Mouse (Mus musculus) layer of hippocampus, adult 6 months (tissue): Measurements from ENCODE around the gene Cerkl. TPM values are rescaled to one million over a fixed set of nuclear protein-coding genes. Genes with fewer than 3 reads are reported as not detected.

Experiments
- long read RNA-seq, 2 experiments: library from polyadenylated mRNA; unstranded; transcript quantifications; one replicate each; pipeline ENCODE4 v2.0.0; 2019 to 2020
- polyA plus RNA-seq: library from polyadenylated mRNA; unstranded; fragments of <200 nt; fragmentation: Nextera tagmentation; gene quantifications from 2 replicates; pipeline ENCODE4 v1.2.3, GENCODE M21; 2021

Gene Cerkl
- polyA plus RNA-seq: 4.5 and 4.7 TPM in 2 replicates
- long read RNA-seq, experiment 1, partial matches to known transcripts: 0 of 6 reads
- long read RNA-seq, experiment 1, other reads (novel, unspliced or antisense): 5 of 6 reads
- long read RNA-seq, experiment 2, partial matches to known transcripts: 0 of 14 reads
- long read RNA-seq, experiment 2, other reads (novel, unspliced or antisense): 10 of 14 reads

GRCm38 (mm10) chr2:79456575-79457349, at the start of gene Cerkl, which contains the start of gene Neurod1:
Cerkl (minus strand) TSS chr2:79456785.
Neurod1 (minus strand) TSS chr2:79456751.

Other genes starting within 250 kb of the Cerkl start
- 3.5 and 4.7 TPM in 2 replicates for gene Itga4, start 201.4 kb downstream of the Cerkl start, polyA plus RNA-seq
- 14.9 and 17.1 TPM in 2 replicates for gene Neurod1, start within 50 bp of the Cerkl start, polyA plus RNA-seq
- 7.0 and 9.8 TPM in 2 replicates for gene Itprid2, start 178.6 kb upstream of the Cerkl start, polyA plus RNA-seq